Mouse (Mus musculus): ENCODE measurements around the gene Ehmt1. TPM values are rescaled to one million over a fixed set of nuclear protein-coding genes. Genes with fewer than 3 reads are reported as not detected.

Ehmt1 gene
- polyA plus RNA-seq, 1 experiment from 2014 or later, result 126 TPM

DNA sequence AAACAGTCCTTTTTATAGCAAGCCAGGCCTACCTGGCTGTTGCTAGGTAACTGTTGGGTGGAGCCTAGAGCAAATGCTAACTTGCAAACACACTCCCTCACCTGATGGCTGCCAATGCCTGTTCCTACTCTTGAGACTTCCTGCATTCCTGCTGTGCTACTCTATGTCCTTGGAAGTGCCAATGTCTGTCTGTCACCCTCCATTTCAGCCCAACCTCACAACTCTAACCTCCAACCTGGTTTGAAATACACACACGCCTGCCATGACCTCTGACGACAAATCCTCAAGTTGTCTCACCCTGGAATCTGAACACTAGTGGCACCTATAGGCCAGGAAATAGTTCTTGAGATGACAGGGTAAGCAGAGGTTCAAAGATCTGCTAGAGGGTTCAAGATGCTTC lies 9.7 kb upstream of the Ehmt1 start:
- H3K27ac ChIP-seq, result no peak overlapping the region
- no peak for ATAC-seq (ENCODE audit: low FRiP score)
- H3K4me3 ChIP-seq, result no peak overlapping the region
- H3K4me1 ChIP-seq (replicated peaks), result peaks cover 10% of the 10 kb centered on the region
- WGBS, result 70% methylated on average over 2 of the region's 2 CpGs
- H3K27me3 ChIP-seq, result peaks cover 11% of the 10 kb centered on the region
- peaks cover 15% of the 10 kb centered on the region for H3K36me3 ChIP-seq
- H3K9me3 ChIP-seq, result no peaks in the 10 kb centered on the region
- no peak overlapping the region for H3K9ac ChIP-seq
- no peak overlapping the region for H3K4me2 ChIP-seq

DNA sequence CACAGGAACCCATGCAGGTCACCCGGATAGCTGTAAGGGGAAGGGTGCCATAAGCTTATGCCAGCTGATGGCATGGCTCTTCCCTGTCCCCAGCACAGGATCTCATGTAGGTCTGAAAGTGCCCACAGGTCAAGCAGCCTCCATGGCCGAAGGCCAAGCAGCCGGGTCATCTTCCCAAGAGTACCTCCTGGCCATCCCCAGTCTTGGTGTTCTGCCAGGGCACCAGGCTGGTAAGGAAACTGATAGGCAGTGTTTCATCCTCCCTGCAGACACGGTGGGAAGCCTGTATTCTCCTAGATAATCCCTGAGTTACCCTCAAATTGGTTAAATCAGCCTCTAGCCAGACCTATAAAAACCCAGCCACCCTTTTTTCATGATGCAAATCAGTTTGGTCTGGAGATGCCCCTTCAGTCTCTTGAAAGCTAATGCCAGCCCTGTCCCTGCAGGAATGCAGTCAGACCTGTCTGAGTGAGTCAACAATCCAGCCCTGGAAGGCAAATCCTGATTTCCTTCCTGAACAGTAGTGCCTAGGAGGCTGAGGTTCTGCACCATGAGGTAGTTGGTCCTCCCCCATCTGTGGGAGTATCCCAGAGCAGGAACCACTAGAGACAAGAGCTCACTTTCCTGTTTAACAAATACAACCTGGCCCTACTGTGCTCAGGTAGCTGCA lies 8.5 kb upstream of the Ehmt1 start:
- ATAC-seq (ENCODE audit: low FRiP score), result no peak
- Histone ChIP-seq H3K4me3 (no peak overlapping the region), H3K9ac (no peak overlapping the region), H3K36me3 (peaks cover 15% of the 10 kb centered on the region), H3K4me2 (no peak overlapping the region), H3K4me1 (replicated peaks) (no peaks in the 10 kb centered on the region), H3K27ac (no peak overlapping the region), H3K27me3 (no peaks in the 10 kb centered on the region; the same call in 1 of the 2 replicates), H3K9me3 (no peaks in the 10 kb centered on the region)
- 70% methylated on average over 4 of the region's 4 CpGs for WGBS

DNA sequence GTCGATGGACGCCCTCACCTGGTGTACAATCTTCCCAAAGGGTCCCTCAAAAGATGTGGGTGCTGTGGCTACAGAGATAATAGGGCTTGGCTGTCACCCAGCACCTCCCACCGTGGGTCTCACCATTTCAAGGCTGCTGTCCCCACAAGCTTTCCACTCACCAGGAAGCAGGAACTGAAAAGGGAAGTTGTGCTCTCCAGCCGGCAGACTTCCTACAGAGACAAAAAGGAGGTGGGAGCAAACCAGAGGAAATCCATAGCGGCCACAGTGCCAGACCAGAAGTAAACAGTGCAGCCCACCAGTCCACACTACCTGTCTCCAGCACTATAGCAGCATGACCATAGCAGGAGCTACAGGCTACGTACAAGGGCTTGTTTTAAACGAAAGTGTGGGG lies 7.5 kb upstream of the Ehmt1 start:
- no peak overlapping the region for H3K4me3 ChIP-seq
- H3K9me3 ChIP-seq, result no peaks in the 10 kb centered on the region
- no peak overlapping the region for H3K9ac ChIP-seq
- no peak overlapping the region for H3K4me2 ChIP-seq
- peaks cover 15% of the 10 kb centered on the region for H3K36me3 ChIP-seq
- H3K27me3 ChIP-seq, result no peaks in the 10 kb centered on the region; the same call in 1 of the 2 replicates
- ATAC-seq (ENCODE audit: low FRiP score), result no peak
- H3K4me1 ChIP-seq (replicated peaks), result no peaks in the 10 kb centered on the region
- WGBS, result 78% methylated on average over 7 of the region's 7 CpGs
- no peak overlapping the region for H3K27ac ChIP-seq

DNA sequence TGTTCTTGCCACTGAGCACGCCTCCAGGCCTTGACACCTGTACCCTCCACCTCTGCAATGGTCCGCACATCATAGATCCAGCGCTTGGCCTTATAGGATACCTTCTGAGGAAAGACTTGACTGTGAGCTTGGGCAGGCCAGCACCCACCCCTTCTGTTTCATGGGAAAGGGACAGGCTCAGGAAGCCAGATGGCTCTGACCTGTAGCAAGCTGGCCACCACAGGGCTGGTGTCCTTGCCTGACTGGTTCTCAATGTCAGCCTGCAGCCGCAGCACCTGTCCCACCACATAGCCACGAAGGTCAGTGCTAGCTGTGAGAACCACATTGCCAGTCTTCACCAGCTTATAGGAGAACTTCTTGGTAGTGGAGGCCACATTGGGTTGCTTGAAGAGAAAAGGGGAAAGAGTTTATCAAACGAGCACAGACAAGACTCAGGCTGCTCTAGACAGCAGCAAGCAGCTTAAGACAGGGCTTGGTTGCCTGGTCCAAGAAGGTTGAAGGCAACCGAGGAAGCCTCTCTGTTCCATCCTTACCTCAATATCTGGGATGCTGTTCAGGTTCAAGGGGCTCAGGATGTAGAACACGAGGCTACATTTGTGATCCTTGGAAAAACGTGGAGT lies 7.0 kb upstream of the Ehmt1 start:
- 89% methylated on average over 9 of the region's 9 CpGs for WGBS
- no peak for ATAC-seq (ENCODE audit: low FRiP score)
- Histone ChIP-seq H3K4me2 (no peak overlapping the region), H3K9me3 (no peaks in the 10 kb centered on the region), H3K27me3 (no peaks in the 10 kb centered on the region; the same call in 1 of the 2 replicates), H3K4me1 (replicated peaks) (no peaks in the 10 kb centered on the region), H3K9ac (no peak overlapping the region), H3K36me3 (peaks cover 15% of the 10 kb centered on the region), H3K4me3 (no peak overlapping the region), H3K27ac (no peak overlapping the region)

DNA sequence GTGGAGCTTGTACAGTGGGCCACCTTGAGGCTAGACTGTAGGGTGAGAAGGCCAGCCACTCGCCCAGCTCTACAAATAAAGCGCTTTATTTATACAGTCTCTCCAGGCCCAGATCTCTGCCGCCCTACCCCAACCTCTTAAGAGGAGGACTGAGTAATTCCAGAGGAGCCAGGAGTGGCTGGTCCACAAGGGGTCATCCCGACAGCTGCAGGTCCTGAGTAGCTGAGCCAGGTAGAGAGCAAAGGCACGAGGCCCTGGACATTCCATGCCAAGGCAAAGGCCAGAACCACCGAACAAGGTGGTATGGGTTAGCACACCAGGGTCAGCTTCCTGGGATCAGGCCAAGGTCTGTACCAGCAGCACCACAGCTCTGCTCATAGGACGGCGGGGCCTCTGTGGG lies 5.9 kb upstream of the Ehmt1 start:
- Histone ChIP-seq H3K9ac (no peak overlapping the region), H3K4me3 (no peak overlapping the region)
- WGBS, result 89% methylated on average over 8 of the region's 8 CpGs

DNA sequence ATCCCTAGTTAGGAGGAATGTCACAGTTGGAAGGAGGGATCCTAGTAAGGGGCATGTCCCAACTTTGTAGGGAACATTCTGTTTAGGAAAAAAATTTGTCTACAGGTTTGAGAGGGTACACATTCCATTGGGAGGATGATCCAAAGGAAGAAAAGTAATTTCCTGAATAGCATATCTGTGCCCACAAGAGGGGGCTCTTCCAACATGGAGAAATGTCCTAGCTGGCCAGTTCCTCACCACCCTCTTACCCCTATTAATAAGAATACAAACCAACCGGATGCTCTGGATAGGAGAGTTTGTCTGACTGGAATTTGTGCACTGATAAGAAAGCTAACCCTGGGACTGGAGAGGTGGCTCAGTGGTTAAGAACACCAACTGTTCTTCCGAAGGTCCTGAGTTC lies 4.1 kb upstream of the Ehmt1 start:
- WGBS, result 67% methylated on average over 2 of the region's 2 CpGs
- Histone ChIP-seq H3K27me3 (no peaks in the 10 kb centered on the region), H3K4me1 (replicated peaks) (no peaks in the 10 kb centered on the region), H3K9me3 (no peaks in the 10 kb centered on the region), H3K9ac (no peak overlapping the region), H3K4me2 (no peak overlapping the region), H3K4me3 (no peak overlapping the region), H3K27ac (no peak overlapping the region), H3K36me3 (peaks cover 15% of the 10 kb centered on the region)
- no peak for ATAC-seq (ENCODE audit: low FRiP score)

More for the DNA sequence above, 5.9 kb upstream of the Ehmt1 start:
- no peak overlapping the region for H3K4me2 ChIP-seq
- no peak for ATAC-seq (ENCODE audit: low FRiP score)
- no peaks in the 10 kb centered on the region for H3K4me1 ChIP-seq (replicated peaks)
- no peaks in the 10 kb centered on the region; the same call in 1 of the 2 replicates for H3K27me3 ChIP-seq
- peaks cover 15% of the 10 kb centered on the region for H3K36me3 ChIP-seq
- H3K9me3 ChIP-seq, result no peaks in the 10 kb centered on the region
- H3K27ac ChIP-seq, result no peak overlapping the region

DNA sequence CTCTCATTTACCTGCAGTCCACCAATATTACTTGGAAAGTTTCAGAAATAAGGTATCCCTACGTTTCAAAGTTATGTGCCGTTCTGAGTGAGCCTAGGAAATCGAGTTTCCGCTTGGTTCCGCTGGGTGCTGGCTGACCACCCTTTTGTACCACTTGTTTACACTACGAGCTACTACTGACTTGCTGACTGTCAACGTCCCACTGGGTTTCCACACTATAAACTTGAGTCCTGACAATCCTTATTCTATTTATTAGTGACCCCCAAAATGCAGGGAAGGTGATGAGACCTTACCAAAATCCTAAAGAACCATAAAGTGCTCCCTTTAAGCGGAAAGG lies 393 bp upstream of the Ehmt1 start:
- peaks cover 17% of the 10 kb centered on the region for H3K4me1 ChIP-seq (replicated peaks)
- H3K36me3 ChIP-seq, result no peaks in the 10 kb centered on the region
- H3K27ac ChIP-seq, result peak overlapping the region; percentile 98
- H3K9ac ChIP-seq, result peak overlapping the region; percentile 96
- peak overlapping the region; percentile 89 for H3K4me3 ChIP-seq
- H3K9me3 ChIP-seq, result no peaks in the 10 kb centered on the region
- ATAC-seq (ENCODE audit: low FRiP score), result peak; percentile 62
- H3K27me3 ChIP-seq, result no peaks in the 10 kb centered on the region
- H3K4me2 ChIP-seq, result peak overlapping the region; percentile 82
- WGBS, result 9% methylated on average over 8 of the region's 8 CpGs

DNA sequence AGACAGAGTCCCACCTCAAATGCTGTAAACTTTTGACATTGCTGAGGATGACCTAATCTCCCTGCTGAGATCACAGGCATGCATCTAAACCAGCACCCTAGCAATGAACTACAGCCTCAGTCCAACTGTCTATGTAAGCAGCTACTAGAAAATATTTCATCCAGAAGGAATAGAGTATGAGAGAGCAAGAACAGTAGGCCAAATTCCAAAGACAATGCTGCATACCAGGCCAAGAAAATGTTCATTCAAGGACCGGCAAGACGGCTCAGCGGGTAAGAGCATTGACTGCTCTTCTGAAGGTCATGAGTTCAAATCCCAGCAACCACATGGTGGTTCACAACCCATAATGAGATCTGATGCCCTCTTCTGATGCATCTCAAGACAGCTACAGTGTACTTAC lies 4.7 kb downstream of the Ehmt1 start:
- Histone ChIP-seq H3K4me1 (replicated peaks) (peaks cover 17% of the 10 kb centered on the region), H3K4me2 (no peak overlapping the region), H3K36me3 (0 out of 2 replicates have a peak, but pooled peaks cover 6% of the 10 kb centered on the region), H3K4me3 (no peak overlapping the region), H3K9ac (no peak overlapping the region), H3K27ac (no peak overlapping the region), H3K9me3 (no peaks in the 10 kb centered on the region), H3K27me3 (no peaks in the 10 kb centered on the region)
- WGBS, result 91% methylated on average over 3 of the region's 3 CpGs
- no peak for ATAC-seq (ENCODE audit: low FRiP score)

DNA sequence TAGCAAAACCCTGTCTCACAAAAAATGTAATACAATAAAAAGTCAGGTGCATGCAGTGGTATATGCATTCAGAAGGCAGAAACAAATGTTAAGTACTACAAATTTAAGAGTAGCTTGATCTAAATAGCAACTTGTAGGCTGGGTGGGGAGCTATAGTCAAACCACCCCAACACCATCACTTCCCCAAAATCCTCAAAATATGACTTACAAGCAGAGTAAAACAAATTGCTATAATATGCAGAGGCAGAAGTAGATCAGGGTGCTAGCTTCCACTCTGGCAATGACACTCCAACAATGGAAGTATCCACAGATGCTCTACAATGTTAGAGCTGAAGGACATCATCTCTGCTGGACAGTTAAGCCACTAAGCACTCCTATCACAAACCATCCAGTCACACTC lies 6.8 kb downstream of the Ehmt1 start:
- no peak overlapping the region for H3K4me3 ChIP-seq
- H3K27ac ChIP-seq, result no peak overlapping the region
- H3K4me2 ChIP-seq, result no peak overlapping the region
- no peak overlapping the region for H3K9ac ChIP-seq
- no peaks in the 10 kb centered on the region for H3K27me3 ChIP-seq
- peaks cover 11% of the 10 kb centered on the region for H3K4me1 ChIP-seq (replicated peaks)
- H3K36me3 ChIP-seq, result 0 out of 2 replicates have a peak, but pooled peaks cover 6% of the 10 kb centered on the region
- ATAC-seq (ENCODE audit: low FRiP score), result no peak
- H3K9me3 ChIP-seq, result no peaks in the 10 kb centered on the region

DNA sequence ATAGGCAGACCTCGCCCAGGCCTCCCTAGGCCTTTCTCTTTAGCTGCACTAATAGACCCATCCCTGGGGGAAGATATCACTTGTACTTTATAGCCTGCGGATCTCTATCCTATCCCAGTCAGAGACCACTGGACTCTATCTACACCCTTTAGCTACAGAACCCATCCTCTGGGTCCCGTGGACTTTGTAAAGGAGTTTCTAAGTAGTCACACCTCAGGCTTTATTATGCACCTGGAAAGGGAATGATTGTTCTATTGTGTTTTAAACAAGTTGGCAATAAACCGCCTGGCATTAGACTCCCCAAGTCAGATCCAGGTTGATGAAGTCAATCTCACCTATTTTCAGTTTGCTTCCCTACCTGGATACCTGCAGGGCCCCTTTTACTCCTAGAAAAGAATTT lies 7.2 kb downstream of the Ehmt1 start:
- no peaks in the 10 kb centered on the region for H3K9me3 ChIP-seq
- 91% methylated on average over 4 of the region's 4 CpGs for WGBS
- H3K4me3 ChIP-seq, result no peak overlapping the region
- H3K4me1 ChIP-seq (replicated peaks), result peaks cover 7% of the 10 kb centered on the region
- ATAC-seq (ENCODE audit: low FRiP score), result no peak
- no peak overlapping the region for H3K4me2 ChIP-seq
- no peak overlapping the region; the same call in 1 of the 2 replicates for H3K27ac ChIP-seq
- no peaks in the 10 kb centered on the region for H3K27me3 ChIP-seq
- H3K9ac ChIP-seq, result no peak overlapping the region
- H3K36me3 ChIP-seq, result 0 out of 2 replicates have a peak, but pooled peaks cover 6% of the 10 kb centered on the region

DNA sequence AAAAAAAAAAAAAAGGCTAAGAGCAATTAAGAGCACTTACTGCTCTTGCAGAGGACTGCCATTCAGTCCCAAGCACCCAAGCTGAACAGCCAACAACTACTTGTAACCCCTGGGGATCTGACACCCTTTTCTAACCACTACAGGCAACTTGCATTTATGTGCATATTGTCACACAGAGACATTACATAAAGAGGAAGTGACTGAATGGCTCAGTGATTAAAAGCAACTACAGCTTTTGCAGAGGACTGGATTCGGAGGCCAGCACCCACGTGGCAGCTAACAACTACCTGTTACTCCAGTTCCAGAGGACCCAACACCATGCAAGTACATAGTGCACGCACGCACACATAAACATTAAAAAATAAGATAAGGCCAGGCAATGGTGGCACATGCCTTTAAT lies 8.9 kb downstream of the Ehmt1 start:
- H3K27me3 ChIP-seq, result no peaks in the 10 kb centered on the region
- H3K9me3 ChIP-seq, result no peaks in the 10 kb centered on the region
- peaks cover 17% of the 10 kb centered on the region for H3K4me1 ChIP-seq (replicated peaks)
- H3K4me2 ChIP-seq, result no peak overlapping the region
- WGBS, result 93% methylated on average over 4 of the region's 4 CpGs
- H3K27ac ChIP-seq, result no peak overlapping the region
- 0 out of 2 replicates have a peak, but pooled peaks cover 6% of the 10 kb centered on the region for H3K36me3 ChIP-seq
- H3K4me3 ChIP-seq, result no peak overlapping the region
- H3K9ac ChIP-seq, result no peak overlapping the region
- ATAC-seq (ENCODE audit: low FRiP score), result no peak

DNA sequence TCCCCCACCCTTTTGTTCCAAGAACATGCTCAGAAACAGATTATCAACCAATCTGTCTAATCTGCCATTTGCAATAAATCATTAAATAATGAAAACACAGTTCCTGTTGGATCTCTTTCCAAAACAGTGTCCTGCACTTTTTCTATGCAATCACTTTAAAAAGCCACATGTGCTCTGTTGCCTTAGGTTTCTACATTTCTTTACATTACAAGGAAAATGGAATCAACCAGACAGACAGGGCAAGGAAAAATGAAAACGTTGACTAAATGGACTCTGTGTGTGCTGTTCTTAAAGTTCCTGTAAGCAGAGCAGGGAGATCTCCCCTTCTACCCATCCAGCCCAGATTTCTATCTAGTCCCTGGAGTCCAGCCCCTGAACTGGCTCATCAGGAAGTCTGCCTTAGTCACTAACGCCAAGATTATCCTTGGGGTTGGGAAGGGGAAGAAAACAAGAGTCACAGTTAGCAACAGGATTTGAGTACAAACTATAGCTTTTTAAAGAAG lies 13.7 kb downstream of the Ehmt1 start:
- peak overlapping the region; percentile 62 for H3K9ac ChIP-seq
- no peaks in the 10 kb centered on the region for H3K9me3 ChIP-seq
- no peaks in the 10 kb centered on the region for H3K27me3 ChIP-seq
- peak overlapping the region; percentile 92 for H3K27ac ChIP-seq
- no peak for ATAC-seq (ENCODE audit: low FRiP score)
- H3K4me2 ChIP-seq, result peak overlapping the region; percentile 36
- H3K4me3 ChIP-seq, result no peak overlapping the region
- 7% methylated on average over 2 of the region's 2 CpGs for WGBS
- peaks cover 48% of the 10 kb centered on the region for H3K4me1 ChIP-seq (replicated peaks)
- H3K36me3 ChIP-seq, result no peaks in the 10 kb centered on the region
